Mouse (Mus musculus) CH12.LX (cell line): ENCODE data around the gene Spata31. TPM values are rescaled to one million over a fixed set of nuclear protein-coding genes. Genes with fewer than 3 reads are reported as not detected.

Experiments used
- DNase-seq: peaks from one replicate; pipeline ENCODE4 v3.0.0-alpha.2; 2013; ENCODE audit errors: extremely low read depth
- H3K27ac ChIP-seq: 2 replicates; pipeline ENCODE4 v1.5.1; 2012; ENCODE audit warnings: low read depth, mild to moderate bottlenecking, control low read depth, moderate library complexity; ENCODE audit not compliant: insufficient read depth
- H3K27me3 ChIP-seq: replicated peaks from 2 replicates; pipeline ENCODE3; 2012; ENCODE audit warnings: inconsistent platforms
- H3K36me3 ChIP-seq, 2 experiments: replicated peaks in 1 of 2; 2 replicates each; pipeline versions ENCODE3 to v1.6.1; 2012; ENCODE audit warnings: inconsistent platforms in 1 of 2, low read length in 1 of 2, mild to moderate bottlenecking in 1 of 2, mixed read lengths in 1 of 2, moderate library complexity in 1 of 2; ENCODE audit not compliant: control insufficient read depth in 1 of 2, insufficient read depth in 1 of 2
- H3K4me1 ChIP-seq, 2 experiments: 2 replicates each; pipeline ENCODE4 v1.6.1; 2012; ENCODE audit warnings: inconsistent platforms in 1 of 2, moderate library complexity in 1 of 2; ENCODE audit not compliant: insufficient read depth in 2 of 2, control insufficient read depth in 1 of 2
- H3K4me2 ChIP-seq: 2 replicates; pipeline ENCODE4 v1.6.1; 2012; ENCODE audit warnings: low read depth, mild to moderate bottlenecking, control low read depth; ENCODE audit not compliant: poor library complexity, insufficient read depth, severe bottlenecking
- H3K4me3 ChIP-seq, 3 experiments: fragments of 150-350 bp in 1 of 3; sonication (generic) in 1 of 3; replicated peaks in 1 of 3; 2 replicates each; pipeline versions ENCODE3 to v1.5.1; 2011 to 2012; ENCODE audit warnings: low read depth in 2 of 3, low read length in 2 of 3, mild to moderate bottlenecking in 2 of 3, moderate library complexity in 2 of 3, control low read depth in 1 of 3, improper control_type of control experiment in 1 of 3, inconsistent platforms in 1 of 3, mixed read lengths in 1 of 3; ENCODE audit not compliant: poor library complexity in 1 of 3
- H3K79me2 ChIP-seq: replicated peaks from 2 replicates; pipeline ENCODE4 v1.6.1; 2012; ENCODE audit warnings: mild to moderate bottlenecking, moderate library complexity; ENCODE audit not compliant: control insufficient read depth, poor library complexity, insufficient read depth, severe bottlenecking; ENCODE audit errors: extremely low read depth
- H3K9ac ChIP-seq: 2 replicates; pipeline ENCODE4 v1.6.1; 2012; ENCODE audit warnings: low read depth, mild to moderate bottlenecking, control low read depth, moderate library complexity; ENCODE audit not compliant: insufficient read depth
- H3K9me3 ChIP-seq: replicated peaks from 2 replicates; pipeline ENCODE3; 2012; ENCODE audit warnings: low read length, inconsistent platforms, mixed read lengths
- CTCF ChIP-seq, 2 experiments: IDR thresholded peaks in 1 of 2; conservative IDR thresholded peaks in 1 of 2; 2 replicates each; pipeline ENCODE4 v1.5.1; 2011 to 2012; ENCODE audit warnings: low read depth in 2 of 2, low read length in 2 of 2, improper control_type of control experiment in 1 of 2, inconsistent platforms in 1 of 2, mild to moderate bottlenecking in 1 of 2, moderate library complexity in 1 of 2
- E2F4 ChIP-seq: IDR thresholded peaks from 2 replicates; pipeline ENCODE4 v1.6.1; 2011; ENCODE audit warnings: low read depth, low read length, improper control_type of control experiment; ENCODE audit not compliant: insufficient replicate concordance
- ETS1 ChIP-seq: conservative IDR thresholded peaks from 2 replicates; pipeline ENCODE4 v1.6.1; 2012; ENCODE audit warnings: low read depth, mild to moderate bottlenecking, inconsistent platforms, low read length, improper control_type of control experiment, moderate library complexity
- GABPA ChIP-seq: IDR thresholded peaks from 2 replicates; pipeline ENCODE4 v1.6.1; 2012; ENCODE audit warnings: low read depth, low read length, improper control_type of control experiment, inconsistent platforms; ENCODE audit not compliant: insufficient replicate concordance
- IRF4 ChIP-seq: IDR thresholded peaks from 2 replicates; pipeline ENCODE4 v1.6.1; 2014; ENCODE audit warnings: low read depth, mild to moderate bottlenecking, inconsistent platforms, low read length, improper control_type of control experiment
- JUN ChIP-seq: IDR thresholded peaks from 2 replicates; pipeline ENCODE4 v1.6.1; 2011; ENCODE audit warnings: low read depth, mild to moderate bottlenecking, low read length, improper control_type of control experiment, moderate library complexity; ENCODE audit not compliant: insufficient read depth
- JUND ChIP-seq: conservative IDR thresholded peaks from 2 replicates; pipeline ENCODE4 v1.6.1; 2011; ENCODE audit warnings: low read depth, low read length, improper control_type of control experiment
- KAT2A ChIP-seq: IDR thresholded peaks from 2 replicates; pipeline ENCODE4 v1.6.1; 2012; ENCODE audit warnings: low read length, improper control_type of control experiment, inconsistent platforms; ENCODE audit not compliant: insufficient replicate concordance
- MAFK ChIP-seq: IDR thresholded peaks from 2 replicates; pipeline ENCODE4 v1.6.1; 2011; ENCODE audit warnings: low read length, improper control_type of control experiment; ENCODE audit not compliant: insufficient replicate concordance
- MEF2A ChIP-seq: IDR thresholded peaks from 2 replicates; pipeline ENCODE4 v1.6.1; 2014; ENCODE audit warnings: low read depth, mild to moderate bottlenecking, inconsistent platforms, low read length, improper control_type of control experiment, borderline replicate concordance
- MYC ChIP-seq: IDR thresholded peaks from 2 replicates; pipeline ENCODE4 v1.6.1; 2011; ENCODE audit warnings: low read depth, mild to moderate bottlenecking, improper control_type of control experiment, low read length
- NELFE ChIP-seq: IDR thresholded peaks from 2 replicates; pipeline ENCODE4 v1.6.1; 2011; ENCODE audit warnings: low read depth, low read length, improper control_type of control experiment
- POLR2A ChIP-seq: IDR thresholded peaks from 2 replicates; pipeline ENCODE4 v1.6.1; 2011; ENCODE audit warnings: low read depth, mild to moderate bottlenecking, improper control_type of control experiment, low read length
- POLR2AphosphoS2 ChIP-seq: IDR thresholded peaks from 2 replicates; pipeline ENCODE4 v1.6.1; 2011; ENCODE audit warnings: low read depth, low read length, improper control_type of control experiment
- RCOR1 ChIP-seq: conservative IDR thresholded peaks from 2 replicates; pipeline ENCODE4 v1.6.1; 2012; ENCODE audit warnings: low read depth, mild to moderate bottlenecking, inconsistent platforms, low read length, improper control_type of control experiment
- SIN3A ChIP-seq: IDR thresholded peaks from 2 replicates; pipeline ENCODE4 v1.6.1; 2012; ENCODE audit warnings: low read length, improper control_type of control experiment, inconsistent platforms
- TCF12 ChIP-seq: IDR thresholded peaks from 2 replicates; pipeline ENCODE4 v1.6.1; 2014; ENCODE audit warnings: low read depth, mild to moderate bottlenecking, inconsistent platforms, low read length, improper control_type of control experiment
- USF1 ChIP-seq: IDR thresholded peaks from 2 replicates; pipeline ENCODE4 v1.6.1; 2014; ENCODE audit warnings: low read depth, mild to moderate bottlenecking, inconsistent platforms, low read length, improper control_type of control experiment
- USF2 ChIP-seq: conservative IDR thresholded peaks from 2 replicates; pipeline ENCODE4 v1.6.1; 2011; ENCODE audit warnings: low read depth, low read length, improper control_type of control experiment
- ZC3H11A ChIP-seq: IDR thresholded peaks from 2 replicates; pipeline ENCODE4 v1.6.1; 2012; ENCODE audit warnings: low read depth, mild to moderate bottlenecking, inconsistent platforms, low read length, improper control_type of control experiment
- ZKSCAN1 ChIP-seq: IDR thresholded peaks from 2 replicates; pipeline ENCODE4 v1.6.1; 2012; ENCODE audit warnings: low read depth, inconsistent platforms, low read length, improper control_type of control experiment, borderline replicate concordance
- ZMIZ1 ChIP-seq: IDR thresholded peaks from 2 replicates; pipeline ENCODE4 v1.6.1; 2012; ENCODE audit warnings: low read depth, mild to moderate bottlenecking, inconsistent platforms, low read length, improper control_type of control experiment
- ZNF384 ChIP-seq: IDR thresholded peaks from 2 replicates; pipeline ENCODE4 v1.6.1; 2012; ENCODE audit warnings: low read depth, low read length, improper control_type of control experiment, inconsistent platforms
- dilution Hi-C: fragments of 300-500 bp; cut with MboI; formaldehyde crosslinking; loops from 2 replicates; pipeline ENCODE4 v1.14.3; 2020; ENCODE audit warnings: low sequenced_read_pairs; ENCODE audit not compliant: extremely low pct_unique_long_range_greater_than_20kb, extremely low pct_ligation_motif_present
- in situ Hi-C: fragments of 300-500 bp; cut with MboI; formaldehyde crosslinking; loops from 3 replicates; pipeline ENCODE4 v1.14.3; 2019; ENCODE audit warnings: low sequenced_read_pairs, low pct_ligation_motif_present, low pct_unique_long_range_greater_than_20kb, mixed read lengths
- polyA plus RNA-seq: library from polyadenylated mRNA; unstranded; fragments of >175 nt; gene quantifications from 2 replicates; pipeline ENCODE4 v1.2.1, GENCODE M21; 2012; ENCODE audit warnings: low read depth; ENCODE audit not compliant: insufficient read length
- total RNA-seq, 2 experiments: library from RNA; depleted of rRNA; stranded (reverse); fragments of 300-350 nt in 1 of 2; fragments of >200 nt in 1 of 2; gene quantifications; 2 replicates each; pipeline ENCODE4 v1.2.3; 2012 to 2014

The Spata31 gene
- total RNA-seq (2012; rRNA removed) (not detected in 2 replicates), total RNA-seq (2014; rRNA removed) (not detected in 2 replicates), polyA plus RNA-seq (not detected in 2 replicates)

DNA sequence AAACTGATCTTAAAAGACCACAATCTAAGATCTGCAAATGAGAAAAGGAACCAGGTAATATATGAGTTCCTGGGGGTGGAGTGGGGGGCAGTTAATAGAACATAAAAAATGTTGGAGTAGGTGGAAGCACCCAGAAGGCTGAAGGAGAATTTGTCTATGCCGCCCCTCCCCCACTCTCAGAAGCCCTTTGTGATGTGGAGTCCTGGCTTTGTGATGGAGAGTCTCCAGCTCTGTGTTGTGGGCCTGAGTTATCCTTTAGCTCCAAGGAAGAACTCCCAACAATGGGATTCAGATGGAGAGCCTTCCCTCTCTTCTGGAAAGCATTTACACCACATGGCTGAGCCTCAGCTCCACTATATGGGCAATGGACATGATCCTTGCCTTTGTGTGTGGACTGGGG lies at the start of gene Spata31:
TSS of gene Spata31 (plus strand) at position 216 of the 400 bp plus-strand sequence.
- no peaks in the 10 kb centered on the region for H3K36me3 ChIP-seq
- no peak within 1 kb of the TSS for H3K9ac ChIP-seq
- H3K4me2 ChIP-seq, result no peak within 1 kb of the TSS
- in situ Hi-C loops, result no loop called here
- 0 out of 4 replicates have a peak, but pooled peaks cover 0 to 3% of the 10 kb centered on the region in 2 experiments for H3K4me1 ChIP-seq
- no peak for DNase-seq
- no peaks in the 10 kb centered on the region for H3K79me2 ChIP-seq
- no peak within 1 kb of the TSS for H3K4me3 ChIP-seq
- H3K27ac ChIP-seq, result no peak within 1 kb of the TSS
- no peaks in the 10 kb centered on the region for H3K9me3 ChIP-seq
- TF ChIP-seq GABPA (no peak), ZC3H11A (no peak), SIN3A (no peak), RCOR1 (no peak), MYC (no peak), ETS1 (no peak), POLR2AphosphoS2 (no peak), KAT2A (no peak), POLR2A (no peak), USF1 (no peak)
- TF ChIP-seq, all 38 proteins: peak for 0
- no peaks in the 10 kb centered on the region for H3K27me3 ChIP-seq
- dilution Hi-C loops, result no loop called here

GRCm38 (mm10) chr13:64903132-64903531 lies 14.1 kb upstream of the Spata31 start:
- no peak overlapping the region for H3K4me2 ChIP-seq
- H3K9me3 ChIP-seq, result no peaks in the 10 kb centered on the region
- H3K9ac ChIP-seq, result no peak overlapping the region
- in situ Hi-C loops (no loop called here), dilution Hi-C loops (no loop called here)
- TF ChIP-seq ZKSCAN1, result no peak
- no peak for TF ChIP-seq NELFE
- no peak for TF ChIP-seq ZMIZ1
- TF ChIP-seq JUND, result no peak
- TF ChIP-seq E2F4, result no peak
- no peak for TF ChIP-seq IRF4
- TF ChIP-seq USF1, result no peak
- no peak for TF ChIP-seq MYC
- no peak for TF ChIP-seq CTCF (conservative IDR thresholded peaks at IDR 0.05 in 1 of 2, IDR thresholded peaks at IDR 0.05 in 1 of 2; ENCODE audit: low read depth in 2 of 2, low read length in 2 of 2)
- no peak for TF ChIP-seq JUN
- TF ChIP-seq MAFK, result no peak
- TF ChIP-seq TCF12, result no peak
- TF ChIP-seq USF2, result no peak
- no peak for TF ChIP-seq MEF2A
- no peak for TF ChIP-seq GABPA
- no peak for TF ChIP-seq ZNF384
- no peak for TF ChIP-seq POLR2A
- no peaks in the 10 kb centered on the region for H3K36me3 ChIP-seq
- no peaks in the 10 kb centered on the region for H3K27me3 ChIP-seq
- no peak overlapping the region for H3K4me3 ChIP-seq
- H3K4me1 ChIP-seq, result no peaks in the 10 kb centered on the region
- DNase-seq, result no peak
- no peaks in the 10 kb centered on the region for H3K79me2 ChIP-seq
- H3K27ac ChIP-seq, result no peak overlapping the region
